Mouse (Mus musculus) liver, embryonic 16.5 days (tissue): ENCODE results near the gene Camk2n2. TPM values are rescaled to one million over a fixed set of nuclear protein-coding genes. Genes with fewer than 3 reads are reported as not detected.

ENCODE experiments used
- ATAC-seq: fragments of 200-750 bp; cut with Nextera tagmentation; 2 replicates; pipeline ENCODE4 v1.8.0; 2017; ENCODE audit warnings: low read depth, mild to moderate bottlenecking, moderate number of reproducible peaks, moderate library complexity
- H3K27ac ChIP-seq: fragments of 300-500 bp; sonication (generic); 2 replicates; pipeline ENCODE4 v1.5.1; 2014; ENCODE audit warnings: mild to moderate bottlenecking, low read length
- H3K27me3 ChIP-seq: fragments of 300-500 bp; sonication (generic); 2 replicates; pipeline ENCODE4 v1.6.1; 2014; ENCODE audit warnings: low read depth, low read length, mixed read lengths; ENCODE audit not compliant: control insufficient read depth, insufficient read depth
- H3K36me3 ChIP-seq: fragments of 300-500 bp; sonication (generic); 2 replicates; pipeline ENCODE4 v1.6.1; 2014; ENCODE audit warnings: mild to moderate bottlenecking; ENCODE audit not compliant: control insufficient read depth, insufficient read depth
- H3K4me1 ChIP-seq: fragments of 300-500 bp; sonication (generic); 2 replicates; pipeline ENCODE4 v1.6.1; 2014; ENCODE audit warnings: low read depth, low read length, mixed read lengths; ENCODE audit not compliant: control insufficient read depth
- H3K4me2 ChIP-seq: fragments of 300-500 bp; sonication (generic); 2 replicates; pipeline ENCODE4 v1.6.1; 2014; ENCODE audit warnings: low read depth, low read length, mixed read lengths
- H3K4me3 ChIP-seq: fragments of 300-500 bp; sonication (generic); 2 replicates; pipeline ENCODE4 v1.5.1; 2014; ENCODE audit warnings: low read depth, mild to moderate bottlenecking, low read length
- H3K9ac ChIP-seq: fragments of 300-500 bp; sonication (generic); 2 replicates; pipeline ENCODE4 v1.6.1; 2014; ENCODE audit warnings: low read depth, low read length
- H3K9me3 ChIP-seq: fragments of 300-500 bp; sonication (generic); replicated peaks from 2 replicates; pipeline ENCODE4 v1.6.1; 2016; ENCODE audit warnings: low read length; ENCODE audit not compliant: control insufficient read depth
- WGBS: fragments of 180-500 bp; shearing (Covaris S2); extraction: QIAGEN DNeasy Blood & Tissue Kit; methylation state at CpG from one replicate; pipeline ENCODE4 v1.1.7; 2014; ENCODE audit not compliant: insufficient replicate concordance; 5-methylcytosine and 5-hydroxymethylcytosine counted together
- microRNA counts: library from miRNA; unstranded; fragments of <30 nt; microRNA quantifications from one replicate; lab custom pipeline; 2016
- microRNA-seq: library from miRNA; unstranded; fragments of <30 nt; microRNA quantifications from one replicate; pipeline ENCODE4, GENCODE M21; 2016
- polyA plus RNA-seq: library from polyadenylated mRNA; unstranded; fragments of >200 nt; fragmentation: Nextera tagmentation; extraction: Ambion mirVana; gene quantifications from 2 replicates; pipeline ENCODE4 v1.2.1, GENCODE M21; 2015

The Camk2n2 gene
- polyA plus RNA-seq, 1 experiment from 2014 or later: 0.15 TPM

DNA sequence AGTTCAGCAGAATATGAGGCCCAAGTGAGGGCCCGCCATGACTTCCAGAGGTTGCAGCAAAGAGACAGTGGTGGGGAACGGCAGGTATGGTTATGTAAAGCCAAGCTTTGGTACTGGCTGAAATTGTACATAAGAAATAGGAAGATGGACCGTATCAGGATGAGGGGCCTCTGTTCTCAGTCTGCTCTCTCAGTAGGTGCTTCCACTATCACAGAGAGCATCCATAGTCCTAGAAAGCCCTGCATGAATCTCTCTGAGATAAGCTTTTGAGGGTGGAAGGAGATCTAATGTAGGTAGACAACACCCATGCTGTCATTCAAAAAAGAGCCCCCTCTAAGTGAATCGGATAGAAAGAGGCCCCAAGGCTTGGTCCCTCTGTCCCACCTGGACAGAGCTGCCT lies 25.4 kb downstream of the Camk2n2 start:
- peak; percentile 55 for ATAC-seq
- WGBS: 39% methylated on average over 4 of the region's 4 CpGs

DNA sequence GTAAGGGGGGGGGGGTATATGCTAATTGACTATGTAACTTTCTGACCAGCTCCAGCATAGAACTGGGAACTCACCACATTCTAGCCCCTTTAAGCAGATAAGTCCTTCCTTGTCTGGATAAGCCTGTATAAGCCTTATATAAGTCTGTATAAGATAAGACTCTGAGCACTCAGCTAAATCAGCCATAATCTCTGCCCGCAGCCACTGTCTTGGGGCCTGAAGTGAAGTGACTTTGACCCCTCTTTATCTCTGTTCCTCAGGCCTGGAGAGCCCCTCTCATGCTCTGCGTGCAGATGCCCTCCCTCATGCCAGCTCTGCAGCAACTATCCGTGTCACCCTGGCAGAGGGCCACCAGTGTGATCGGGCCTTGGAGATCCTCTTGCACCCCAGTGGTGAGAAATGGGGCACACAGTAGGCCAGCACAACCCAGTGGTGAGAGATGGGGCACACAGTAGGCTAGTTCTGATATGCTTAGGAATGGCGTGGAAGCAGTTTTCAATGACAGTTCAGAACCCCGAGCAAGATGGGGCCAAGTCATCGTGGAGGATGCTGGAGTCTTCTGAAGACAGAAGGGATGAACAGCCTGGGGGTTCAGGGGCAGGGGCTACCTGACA lies 25.9 kb downstream of the Camk2n2 start:
- Histone ChIP-seq H3K4me2 (peak overlapping the region; percentile 20; the same call in 1 of the 2 replicates), H3K27ac (peak overlapping the region; percentile 33; the same call in 1 of the 2 replicates), H3K27me3 (peaks cover 39% of the 10 kb centered on the region), H3K4me1 (peaks cover 39% of the 10 kb centered on the region), H3K4me3 (no peak overlapping the region), H3K9me3 (no peaks in the 10 kb centered on the region), H3K9ac (no peak overlapping the region; the same call in 1 of the 2 replicates), H3K36me3 (no peaks in the 10 kb centered on the region)
- ATAC-seq: peak; percentile 87
- WGBS: 39% methylated on average over 7 of the region's 7 CpGs

More for the DNA sequence above, 25.4 kb downstream of the Camk2n2 start:
- no peaks in the 10 kb centered on the region for H3K36me3 ChIP-seq
- H3K4me2 ChIP-seq: peak overlapping the region; percentile 20; the same call in 1 of the 2 replicates
- H3K9ac ChIP-seq: no peak overlapping the region; the same call in 1 of the 2 replicates
- peaks cover 33% of the 10 kb centered on the region for H3K27me3 ChIP-seq
- 0 out of 2 replicates have a peak overlapping the region, but pooled peaks have one; percentile 33 for H3K27ac ChIP-seq
- H3K4me3 ChIP-seq: no peak overlapping the region
- no peaks in the 10 kb centered on the region for H3K9me3 ChIP-seq
- H3K4me1 ChIP-seq: peaks cover 33% of the 10 kb centered on the region

DNA sequence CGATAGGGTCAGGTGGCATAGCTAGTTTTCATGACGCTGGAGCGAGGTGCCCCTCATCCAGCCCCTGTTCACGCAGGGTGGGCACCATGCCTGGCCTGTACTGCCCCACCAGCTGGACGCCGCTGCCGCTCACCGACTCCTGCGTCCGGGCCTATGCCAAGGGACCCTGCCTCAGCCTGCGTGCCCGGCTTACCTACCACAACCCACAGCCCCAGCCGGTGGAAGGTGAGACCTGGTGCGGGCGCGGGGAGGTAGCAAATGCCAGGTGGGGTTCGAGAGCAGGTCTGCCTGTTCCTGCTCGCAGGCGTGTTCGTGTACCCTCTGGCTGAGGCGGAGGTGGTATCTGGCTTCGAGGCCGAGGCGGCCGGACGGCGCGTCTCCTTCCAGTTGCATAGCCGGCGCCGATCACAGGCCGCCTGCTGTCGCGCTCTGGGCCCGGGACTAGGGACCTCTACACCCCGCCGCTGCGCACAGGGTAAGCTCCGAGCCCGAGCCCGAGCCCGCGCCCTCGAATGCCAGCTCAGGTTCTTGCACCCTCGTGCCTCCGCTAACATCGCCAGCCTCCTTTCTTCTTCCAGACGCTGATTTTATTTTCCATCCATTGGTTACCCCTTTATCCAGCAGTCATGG lies 29.9 kb downstream of the Camk2n2 start:
- Histone ChIP-seq H3K4me2 (peak overlapping the region; percentile 60; the same call in 1 of the 2 replicates), H3K4me1 (peaks cover 40% of the 10 kb centered on the region), H3K9me3 (no peaks in the 10 kb centered on the region), H3K36me3 (no peaks in the 10 kb centered on the region), H3K27ac (no peak overlapping the region), H3K9ac (no peak overlapping the region), H3K27me3 (peaks cover 66% of the 10 kb centered on the region), H3K4me3 (peak overlapping the region; percentile 50)
- whole genome bisulfite sequencing: 4% methylated on average over 47 of the region's 48 CpGs
- no peak for ATAC-seq

DNA sequence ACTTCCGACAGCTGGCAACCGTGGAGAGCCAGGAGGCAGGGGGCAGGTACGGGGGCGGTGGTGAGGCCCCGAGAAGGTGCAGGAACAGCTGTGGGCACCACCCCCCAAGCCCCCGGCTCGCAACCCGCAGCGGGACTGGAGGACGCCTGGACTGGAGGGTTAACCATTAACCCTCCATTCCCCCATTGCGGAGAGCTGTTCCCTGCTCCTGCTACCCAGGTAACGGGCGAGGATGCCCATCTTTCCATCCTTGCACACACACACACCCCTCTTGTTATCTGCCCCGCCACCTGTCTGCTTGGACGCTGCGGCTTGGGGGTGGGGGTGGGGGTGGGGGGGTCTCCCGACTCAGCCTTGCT lies 30.4 kb downstream of the Camk2n2 start:
- Histone ChIP-seq H3K4me2 (peak overlapping the region; percentile 60), H3K9ac (no peak overlapping the region), H3K4me1 (peaks cover 34% of the 10 kb centered on the region), H3K36me3 (no peaks in the 10 kb centered on the region), H3K4me3 (peak overlapping the region; percentile 50), H3K27ac (no peak overlapping the region), H3K9me3 (no peaks in the 10 kb centered on the region), H3K27me3 (peaks cover 66% of the 10 kb centered on the region)
- no peak for ATAC-seq
- WGBS: 2% methylated on average over 17 of the region's 17 CpGs

DNA sequence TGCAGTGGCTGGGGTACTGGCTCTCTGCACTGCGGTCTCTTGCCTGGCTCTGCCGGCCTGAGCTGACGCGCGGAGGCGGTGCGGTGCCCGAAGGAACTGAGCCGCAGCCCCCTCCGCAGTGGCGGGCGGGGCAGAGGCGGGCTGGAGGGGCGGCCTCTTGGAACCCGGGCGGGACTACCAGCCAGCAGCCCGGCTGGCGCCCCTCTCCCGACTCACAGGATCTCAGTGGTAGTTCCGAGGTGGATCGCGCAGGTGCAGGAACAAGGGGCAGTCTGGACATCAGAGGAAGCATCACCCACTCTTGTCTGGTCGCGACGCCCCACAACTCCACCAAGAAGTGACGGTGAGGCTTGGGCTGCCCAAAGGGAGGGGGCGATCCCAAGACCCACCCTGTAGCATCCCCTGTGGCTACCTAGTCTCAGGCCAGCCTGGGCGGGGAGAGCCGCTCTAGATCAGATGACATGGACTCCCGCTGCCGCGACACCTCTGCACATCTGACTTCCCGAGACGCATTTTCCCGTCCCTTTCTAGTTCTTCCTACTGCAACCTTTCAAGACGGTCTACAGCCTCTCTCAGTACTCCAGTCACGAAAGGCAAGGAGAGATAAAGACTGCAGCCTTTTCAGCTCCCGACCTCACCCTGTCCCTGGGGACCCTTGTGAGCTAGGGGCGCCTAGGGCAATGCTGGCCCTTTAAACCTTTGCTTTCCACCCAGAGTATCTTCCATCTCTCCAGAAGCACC lies 31.0 kb downstream of the Camk2n2 start:
- Histone ChIP-seq H3K4me3 (peak overlapping the region; percentile 50), H3K27ac (no peak overlapping the region), H3K27me3 (peaks cover 66% of the 10 kb centered on the region), H3K4me2 (peak overlapping the region; percentile 60), H3K4me1 (peaks cover 29% of the 10 kb centered on the region), H3K36me3 (no peaks in the 10 kb centered on the region), H3K9me3 (no peaks in the 10 kb centered on the region), H3K9ac (peak overlapping the region; percentile 24; the same call in 1 of the 2 replicates)
- 0% methylated on average over 36 of the region's 39 CpGs for WGBS
- 0 out of 2 replicates have a peak, but pooled peaks have one; percentile 27 for ATAC-seq

DNA sequence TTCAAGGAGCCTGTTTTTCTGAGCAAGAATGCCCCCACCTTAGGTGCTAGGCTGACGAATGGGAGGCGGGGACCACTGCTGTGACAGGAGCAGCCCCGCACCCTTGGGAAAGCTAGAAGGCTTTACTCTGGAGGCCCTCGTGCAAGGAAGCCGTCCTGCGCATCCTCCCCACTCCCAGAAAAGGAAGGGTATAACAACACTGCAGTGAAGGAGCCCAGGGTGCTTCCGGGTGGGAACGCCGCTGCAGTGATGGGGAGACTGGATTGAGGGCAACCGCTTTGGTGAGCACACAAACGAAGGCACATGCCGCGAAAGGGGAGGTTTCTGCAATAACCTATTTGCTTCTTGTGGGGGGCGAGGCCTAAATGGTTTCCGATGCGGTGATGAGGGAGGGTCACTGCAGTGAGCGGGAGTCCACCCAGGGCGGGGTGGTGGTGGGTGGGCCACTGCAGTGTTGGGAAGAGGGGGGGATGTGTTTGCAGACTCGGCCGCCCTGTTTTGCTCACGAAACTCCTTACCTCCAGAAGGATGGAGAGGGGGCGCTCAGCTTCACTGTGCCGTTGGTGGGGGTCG lies 31.6 kb downstream of the Camk2n2 start, which contains the start of gene Vwa5b2:
Gene Vwa5b2, plus strand, starts transcription at position 106 of the 573 bp plus-strand sequence.
- peak within 1 kb of the TSS; percentile 50 for H3K4me3 ChIP-seq
- no peak for ATAC-seq
- no peaks in the 10 kb centered on the region for H3K36me3 ChIP-seq
- peaks cover 22% of the 10 kb centered on the region for H3K4me1 ChIP-seq
- H3K4me2 ChIP-seq: peak within 1 kb of the TSS; percentile 60
- no peak within 1 kb of the TSS for H3K27ac ChIP-seq
- no peaks in the 10 kb centered on the region for H3K9me3 ChIP-seq
- peaks cover 66% of the 10 kb centered on the region for H3K27me3 ChIP-seq
- 3% methylated on average over 24 of the region's 24 CpGs for WGBS
- H3K9ac ChIP-seq: peak within 1 kb of the TSS; percentile 24; the same call in 1 of the 2 replicates

MicroRNAs encoded within 50 kb of the gene (microRNA counts, 519-probe panel; counts per million panel counts)
- 2,585 counts per million, percentile 69 among the panel's probes with 10 or more counts for microRNA mmu-miR-1224 (lab: Ali Mortazavi, UCI)

Small RNA genes lying within 50 kb of the gene (microRNA-seq; reads per million reads assigned to microRNA genes)
- 2.7 reads per million, percentile 6 among the genes with 10 or more reads in this experiment for gene Mir1224

Other genes with a start within 250 kb of the Camk2n2 start
- gene Abcc5, start 194.9 kb downstream of the Camk2n2 start, polyA plus RNA-seq: 19.3 and 20.5 TPM in 2 replicates
- gene Eif2b5, start 122.5 kb downstream of the Camk2n2 start, polyA plus RNA-seq: 41.0 and 44.0 TPM in 2 replicates
- gene Dvl3, start 104.3 kb downstream of the Camk2n2 start, polyA plus RNA-seq: 3.7 and 5.3 TPM in 2 replicates
- 388 and 409 TPM in 2 replicates for gene Ap2m1, start 85.8 kb downstream of the Camk2n2 start, polyA plus RNA-seq
- gene Abcf3, start 72.7 kb downstream of the Camk2n2 start, polyA plus RNA-seq: 24.6 and 25.8 TPM in 2 replicates
- 0.83 and 0.91 TPM in 2 replicates for gene Vwa5b2, start 31.8 kb downstream of the Camk2n2 start, polyA plus RNA-seq
- 13.0 and 15.0 TPM in 2 replicates for gene Eef1akmt4, start 9.7 kb downstream of the Camk2n2 start, polyA plus RNA-seq
- gene Gm49333, start 9.7 kb downstream of the Camk2n2 start, polyA plus RNA-seq: not detected in 2 replicates
- gene Alg3, start 9.6 kb downstream of the Camk2n2 start, polyA plus RNA-seq: 17.7 and 18.5 TPM in 2 replicates
- 0.09 and 0.15 TPM in 2 replicates for gene Ece2, start 8.5 kb upstream of the Camk2n2 start, polyA plus RNA-seq
- gene Psmd2, start 30.4 kb upstream of the Camk2n2 start, polyA plus RNA-seq: 159 and 170 TPM in 2 replicates
- 80.9 and 89.4 TPM in 2 replicates for gene Eif4g1, start 47.0 kb upstream of the Camk2n2 start, polyA plus RNA-seq
- 1.4 and 2.3 TPM in 2 replicates for gene Fam131a, start 72.0 kb upstream of the Camk2n2 start, polyA plus RNA-seq
- 27.7 and 31.6 TPM in 2 replicates for gene Polr2h, start 96.4 kb upstream of the Camk2n2 start, polyA plus RNA-seq
- 9.7 and 11.5 TPM in 2 replicates for gene Clcn2, start 96.5 kb upstream of the Camk2n2 start, polyA plus RNA-seq
- 0.32 and 0.39 TPM in 2 replicates for gene Chrd, start 111.8 kb upstream of the Camk2n2 start, polyA plus RNA-seq
- 5.1 and 6.1 TPM in 2 replicates for gene Thpo, start 113.2 kb upstream of the Camk2n2 start, polyA plus RNA-seq